Mouse (Mus musculus) stomach, embryonic 16.5 days (tissue): ENCODE results near the gene Sdhd. TPM values are rescaled to one million over a fixed set of nuclear protein-coding genes. Genes with fewer than 3 reads are reported as not detected.
A peak's percentile ranks its signal among the peaks of the same experiment; 100 is the strongest.

Experiments used
- ATAC-seq: fragments of 200-750 bp; cut with Nextera tagmentation; 2 replicates; pipeline ENCODE4 v1.8.0; 2017; ENCODE audit warnings: moderate number of reproducible peaks, moderate TSS enrichment; ENCODE audit not compliant: insufficient read depth, low FRiP score
- H3K27ac ChIP-seq: fragments of 300-500 bp; sonication (generic); 2 replicates; pipeline ENCODE4 v1.5.1; 2014; ENCODE audit warnings: low read length
- H3K27me3 ChIP-seq: fragments of 300-500 bp; sonication (generic); 2 replicates; pipeline ENCODE4 v1.6.1; 2014; ENCODE audit warnings: low read length, control low read depth, mixed read lengths; ENCODE audit not compliant: control insufficient read depth, insufficient read depth
- H3K36me3 ChIP-seq: fragments of 300-500 bp; sonication (generic); 2 replicates; pipeline ENCODE4 v1.6.1; 2014; ENCODE audit warnings: low read length; ENCODE audit not compliant: control insufficient read depth, insufficient read depth
- H3K4me1 ChIP-seq: fragments of 300-500 bp; sonication (generic); 2 replicates; pipeline ENCODE4 v1.6.1; 2014; ENCODE audit warnings: low read length, control low read depth, mixed read lengths; ENCODE audit not compliant: control insufficient read depth, insufficient read depth
- H3K4me2 ChIP-seq: fragments of 300-500 bp; sonication (generic); 2 replicates; pipeline ENCODE4 v1.6.1; 2014; ENCODE audit warnings: low read depth, low read length, mixed read lengths
- H3K4me3 ChIP-seq: fragments of 300-500 bp; sonication (generic); replicated peaks from 2 replicates; pipeline ENCODE4 v1.5.1; 2014; ENCODE audit warnings: mild to moderate bottlenecking, low read length
- H3K9ac ChIP-seq: fragments of 300-500 bp; sonication (generic); 2 replicates; pipeline ENCODE4 v1.6.1; 2014; ENCODE audit warnings: low read length
- H3K9me3 ChIP-seq: fragments of 300-500 bp; sonication (generic); replicated peaks from 2 replicates; pipeline ENCODE4 v1.6.1; 2016; ENCODE audit warnings: low read length, control low read depth; ENCODE audit not compliant: control insufficient read depth
- WGBS: fragments of 180-500 bp; shearing (Covaris S2); extraction: QIAGEN DNeasy Blood & Tissue Kit; methylation state at CpG from one replicate; pipeline ENCODE4 v1.1.7; 2014; 5-methylcytosine and 5-hydroxymethylcytosine counted together
- polyA plus RNA-seq: library from polyadenylated mRNA; unstranded; fragments of >200 nt; fragmentation: Nextera tagmentation; extraction: Ambion mirVana; gene quantifications from 2 replicates; pipeline ENCODE4 v1.2.1, GENCODE M21; 2015

Sdhd gene
- polyA plus RNA-seq, 1 experiment from 2014 or later, result 380 TPM

DNA sequence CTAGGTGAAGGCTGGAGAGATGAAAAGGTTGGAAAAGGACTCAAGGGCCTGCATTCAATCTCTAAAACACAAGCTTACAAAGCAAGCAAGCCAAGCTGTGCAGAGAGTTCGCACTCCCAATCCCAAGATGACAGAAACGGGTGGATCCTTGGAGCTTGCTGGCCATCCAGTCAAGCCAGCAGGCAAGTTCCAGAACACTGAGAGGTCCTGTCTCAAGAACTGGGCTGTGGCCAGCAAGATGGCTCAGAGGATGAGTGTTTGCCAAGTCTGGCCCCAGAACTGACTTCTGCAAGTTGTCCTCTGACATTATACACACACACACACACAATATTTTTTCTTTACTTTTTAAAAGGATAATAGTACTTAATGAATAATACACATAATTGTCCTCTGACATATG is 35.7 kb downstream of the Sdhd start:
- no peak for ATAC-seq
- WGBS, result 75% methylated on average over 2 of the region's 2 CpGs
- H3K4me1 ChIP-seq, result no peaks in the 10 kb centered on the region

DNA sequence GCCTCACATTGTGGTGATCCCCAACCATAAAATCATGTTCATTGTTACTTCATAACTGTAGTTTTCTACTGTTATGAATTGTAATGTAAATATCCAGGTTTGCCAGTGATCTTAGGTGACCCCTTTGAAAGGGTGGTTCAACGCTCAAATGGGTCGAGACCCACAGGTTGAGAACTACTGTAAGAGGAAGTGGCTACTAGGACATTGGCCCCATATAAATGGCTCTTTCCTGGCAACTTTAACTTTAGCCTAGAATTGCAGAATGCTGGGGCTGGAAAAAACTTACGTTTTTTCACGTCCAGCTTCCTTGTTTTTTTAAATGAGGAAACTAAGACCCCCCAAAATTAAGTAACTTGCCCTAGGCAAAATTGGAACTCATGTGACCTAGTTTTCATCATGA is 36.2 kb downstream of the Sdhd start:
- Histone ChIP-seq H3K4me1 (no peaks in the 10 kb centered on the region), H3K36me3 (no peaks in the 10 kb centered on the region), H3K27ac (no peak overlapping the region), H3K4me3 (no peak overlapping the region), H3K9me3 (no peaks in the 10 kb centered on the region), H3K4me2 (no peak overlapping the region), H3K9ac (no peak overlapping the region), H3K27me3 (no peaks in the 10 kb centered on the region)
- WGBS, result 77% methylated on average over 4 of the region's 4 CpGs
- ATAC-seq, result no peak

More for the DNA sequence above, 35.7 kb downstream of the Sdhd start:
- Histone ChIP-seq H3K4me3 (no peak overlapping the region), H3K9ac (no peak overlapping the region), H3K9me3 (no peaks in the 10 kb centered on the region), H3K36me3 (no peaks in the 10 kb centered on the region), H3K27me3 (no peaks in the 10 kb centered on the region), H3K4me2 (no peak overlapping the region), H3K27ac (no peak overlapping the region)

DNA sequence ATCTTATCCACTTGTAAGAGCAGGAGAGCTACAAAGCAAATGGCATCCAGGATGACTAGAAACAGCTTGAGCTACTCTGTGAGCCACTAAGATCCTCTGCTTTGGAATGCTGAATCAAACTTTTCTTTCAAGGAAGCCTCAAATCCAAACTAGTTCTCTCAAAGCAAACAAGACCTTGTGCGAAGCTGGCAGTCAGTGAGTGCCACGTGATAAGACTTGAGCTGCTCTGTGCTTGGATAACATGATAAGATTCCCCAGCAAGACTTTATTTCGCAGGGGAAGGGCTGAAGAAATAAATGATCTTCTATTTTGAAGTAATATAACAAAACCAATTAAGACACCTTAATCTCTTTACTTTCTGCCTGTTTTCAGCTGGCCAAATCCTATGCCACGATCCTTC is 37.7 kb downstream of the Sdhd start:
- H3K4me1 ChIP-seq, result no peaks in the 10 kb centered on the region
- no peaks in the 10 kb centered on the region for H3K9me3 ChIP-seq
- 55% methylated on average over 4 of the region's 4 CpGs for WGBS
- no peak for ATAC-seq
- no peak overlapping the region for H3K27ac ChIP-seq
- no peak overlapping the region for H3K9ac ChIP-seq
- no peak overlapping the region for H3K4me3 ChIP-seq
- H3K4me2 ChIP-seq, result no peak overlapping the region
- H3K36me3 ChIP-seq, result no peaks in the 10 kb centered on the region
- no peaks in the 10 kb centered on the region for H3K27me3 ChIP-seq

- H3K4me3 ChIP-seq, result no peak overlapping the region
- H3K27me3 ChIP-seq, result no peaks in the 10 kb centered on the region
- no peak for ATAC-seq
- WGBS, result 71% methylated on average over 7 of the region's 7 CpGs
- no peak overlapping the region for H3K27ac ChIP-seq
- no peaks in the 10 kb centered on the region for H3K9me3 ChIP-seq
- no peak overlapping the region for H3K9ac ChIP-seq
- H3K36me3 ChIP-seq, result no peaks in the 10 kb centered on the region
- 0 out of 2 replicates have a peak overlapping the region, but pooled peaks have one; percentile 5 for H3K4me2 ChIP-seq
- H3K4me1 ChIP-seq, result no peaks in the 10 kb centered on the region
Observed at GRCm38 (mm10) chr9:50565173-50565572, 38.4 kb downstream of the Sdhd start.

DNA sequence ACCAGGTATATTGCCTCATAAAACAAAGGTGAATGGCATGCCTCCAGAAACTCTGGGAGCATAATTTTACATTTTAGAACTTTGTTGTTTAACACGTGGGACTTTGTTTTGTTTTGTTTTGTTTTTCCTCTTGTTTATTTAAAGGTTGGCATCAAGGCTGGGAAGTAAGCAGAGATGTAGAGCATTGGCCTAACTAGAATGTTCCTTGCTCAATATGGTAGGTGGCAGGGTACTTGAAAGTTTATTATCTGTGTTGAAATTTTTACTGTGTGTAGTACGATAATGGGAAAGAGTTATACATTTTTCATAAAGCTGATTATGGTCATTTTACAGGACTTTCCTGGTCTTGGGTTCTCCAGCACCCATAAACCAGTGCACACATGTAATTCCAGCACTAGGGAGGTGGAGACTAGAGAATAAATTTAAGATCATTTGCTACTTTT is 41.7 kb downstream of the Sdhd start:
- H3K9me3 ChIP-seq, result no peaks in the 10 kb centered on the region
- H3K27me3 ChIP-seq, result no peaks in the 10 kb centered on the region
- no peak overlapping the region for H3K27ac ChIP-seq
- no peaks in the 10 kb centered on the region for H3K36me3 ChIP-seq
- H3K4me1 ChIP-seq, result no peaks in the 10 kb centered on the region
- ATAC-seq, result no peak
- H3K4me2 ChIP-seq, result no peak overlapping the region
- WGBS, result 81% methylated on average over 2 of the region's 2 CpGs
- no peak overlapping the region for H3K9ac ChIP-seq
- no peak overlapping the region for H3K4me3 ChIP-seq

DNA sequence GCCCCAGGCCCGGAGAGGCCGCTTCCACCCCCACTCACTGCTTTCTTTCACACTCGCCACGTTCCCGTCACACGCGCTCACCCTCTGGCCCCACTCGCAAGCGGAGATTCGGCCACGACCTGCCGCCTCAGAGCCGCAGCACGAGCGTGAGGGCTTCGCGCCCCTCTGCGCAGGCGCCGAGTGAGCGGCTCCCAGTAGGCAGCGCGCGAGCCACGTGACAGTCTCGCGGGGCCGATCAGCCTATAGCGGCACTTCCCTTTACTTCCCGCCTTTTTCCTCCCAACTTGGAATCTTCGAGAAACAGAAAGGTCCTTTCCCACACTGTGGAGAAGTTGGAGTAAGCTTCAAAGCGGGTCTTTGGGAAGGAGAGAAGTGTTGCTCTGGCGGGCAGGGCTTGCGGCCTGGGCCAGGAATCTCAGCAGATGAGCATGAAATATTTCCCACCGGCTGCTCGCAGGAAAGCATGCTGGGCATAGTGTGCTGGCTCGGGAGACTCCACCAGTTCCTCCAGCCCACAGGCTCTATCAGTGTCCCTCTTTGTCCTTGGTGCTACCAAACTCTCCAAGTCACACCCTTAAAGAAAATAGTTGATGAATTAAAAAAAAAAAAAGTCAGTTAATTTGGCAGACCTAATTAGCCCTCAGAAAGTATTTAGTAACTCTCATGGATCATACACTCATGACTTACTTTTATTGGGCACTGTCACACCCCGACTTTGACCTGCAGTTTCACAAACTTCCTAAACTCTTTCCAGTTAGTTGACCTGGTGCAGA is 42.3 kb downstream of the Sdhd start, which contains the start of gene Tex12:
Tex12 (minus strand) TSS at position 181 of the 773 bp plus-strand sequence.
- H3K36me3 ChIP-seq, result no peaks in the 10 kb centered on the region
- no peaks in the 10 kb centered on the region for H3K9me3 ChIP-seq
- no peaks in the 10 kb centered on the region for H3K4me1 ChIP-seq
- H3K27ac ChIP-seq, result no peak within 1 kb of the TSS
- no peak for ATAC-seq
- no peak within 1 kb of the TSS for H3K9ac ChIP-seq
- no peak within 1 kb of the TSS for H3K4me2 ChIP-seq
- H3K4me3 ChIP-seq, result no peak within 1 kb of the TSS
- no peaks in the 10 kb centered on the region for H3K27me3 ChIP-seq
- WGBS, result 87% methylated on average over 38 of the region's 38 CpGs

DNA sequence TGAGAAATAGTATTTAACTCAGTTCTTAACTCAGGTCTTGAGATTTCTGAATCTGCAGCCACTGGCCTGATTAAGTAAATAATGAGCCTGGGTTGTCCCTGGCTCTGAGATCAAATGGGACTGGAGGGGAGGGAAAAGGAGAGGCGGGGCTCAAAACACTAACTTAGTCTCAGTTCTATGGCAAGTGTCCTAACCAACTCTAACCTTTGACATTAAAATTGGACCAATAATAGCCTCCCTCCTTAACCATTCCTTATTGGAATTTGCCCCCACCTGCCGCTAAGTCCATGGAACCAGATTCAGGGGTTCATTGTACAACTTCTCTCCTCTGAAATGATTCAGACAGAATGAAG is 48.5 kb downstream of the Sdhd start, which contains the start of gene Bco2:
Bco2 (minus strand) TSS at position 88 of the 353 bp plus-strand sequence.
- Histone ChIP-seq H3K9ac (peak within 1 kb of the TSS; percentile 54; the same call in 1 of the 2 replicates), H3K27ac (peak within 1 kb of the TSS; percentile 70), H3K27me3 (no peaks in the 10 kb centered on the region), H3K36me3 (no peaks in the 10 kb centered on the region), H3K9me3 (no peaks in the 10 kb centered on the region), H3K4me3 (0 out of 2 replicates have a peak within 1 kb of the TSS, but pooled peaks have one; percentile 13), H3K4me1 (no peaks in the 10 kb centered on the region), H3K4me2 (peak within 1 kb of the TSS; percentile 38)
- ATAC-seq, result no peak
- 36% methylated on average over 2 of the region's 2 CpGs for WGBS

- Histone ChIP-seq H3K4me3 (0 out of 2 replicates have a peak within 1 kb of the TSS, but pooled peaks have one; percentile 13), H3K27me3 (no peaks in the 10 kb centered on the region), H3K4me1 (no peaks in the 10 kb centered on the region), H3K36me3 (no peaks in the 10 kb centered on the region), H3K4me2 (peak within 1 kb of the TSS; percentile 38), H3K27ac (peak within 1 kb of the TSS; percentile 70), H3K9me3 (no peaks in the 10 kb centered on the region), H3K9ac (peak within 1 kb of the TSS; percentile 54; the same call in 1 of the 2 replicates)
- 25% methylated on average over 12 of the region's 12 CpGs for WGBS
- ATAC-seq, result no peak
Observed at GRCm38 (mm10) chr9:50554241-50555093, 49.1 kb downstream of the Sdhd start, which contains the start of gene Il18. Gene Il18, plus strand, starts transcription at chr9:50554827.

- 65% methylated on average over 2 of the region's 2 CpGs for WGBS
Observed at GRCm38 (mm10) chr9:50553547-50553946, 50.1 kb downstream of the Sdhd start.

More at GRCm38 (mm10) chr9:50553547-50553946, 50.1 kb downstream of the Sdhd start:
- Histone ChIP-seq H3K9me3 (no peaks in the 10 kb centered on the region), H3K36me3 (no peaks in the 10 kb centered on the region), H3K4me2 (no peak overlapping the region), H3K27ac (no peak overlapping the region), H3K27me3 (no peaks in the 10 kb centered on the region), H3K4me1 (no peaks in the 10 kb centered on the region), H3K4me3 (no peak overlapping the region), H3K9ac (no peak overlapping the region)
- no peak for ATAC-seq
